Mouse (Mus musculus): ENCODE measurements around the gene Iars. TPM values are rescaled to one million over a fixed set of nuclear protein-coding genes. Genes with fewer than 3 reads are reported as not detected.
"Not testable (repeated sequence)": the region's sequence is repeated elsewhere in the genome, so short reads cannot be mapped to it uniquely, and the experiment has no call there.

The Iars gene
- total RNA-seq, 2 experiments from 2014 or later: 62.9 to 69.5 TPM

DNA sequence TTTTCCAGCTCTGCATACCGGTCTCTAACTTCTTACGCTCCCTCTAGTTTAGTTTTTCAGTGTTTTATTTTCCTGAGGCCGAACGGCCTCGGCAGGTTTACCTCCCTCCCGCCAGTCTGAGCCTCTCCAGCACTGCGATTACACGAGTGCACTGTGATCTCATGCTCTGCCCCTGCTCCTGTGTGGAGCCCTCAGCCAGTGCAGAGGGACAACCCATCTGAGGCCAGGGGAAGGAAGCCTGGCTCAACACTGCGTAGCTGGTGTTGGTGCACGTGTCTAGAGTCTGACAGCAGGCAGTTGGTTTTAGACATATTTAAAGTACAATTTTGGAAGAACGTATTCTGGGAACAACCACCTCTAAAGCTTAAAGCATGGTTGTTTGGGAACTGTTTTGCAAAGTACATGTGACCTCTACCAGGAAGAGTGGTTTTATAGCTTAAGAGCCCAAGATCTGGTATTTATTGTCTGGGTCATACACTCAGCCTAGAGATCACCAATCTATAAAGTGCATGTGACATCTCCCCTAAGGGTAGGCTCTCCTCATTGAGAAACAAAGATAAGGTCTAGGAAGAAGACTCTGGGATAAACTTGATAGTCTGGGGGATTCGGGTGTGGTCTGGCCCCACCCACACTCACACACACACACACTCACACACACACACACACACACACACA is 30.3 kb downstream of the Iars start:
- no peak for DNase-seq (ENCODE audit: low spot score in 2 of 2)
- intact Hi-C loops (cut with DNase I): no loop called here

DNA sequence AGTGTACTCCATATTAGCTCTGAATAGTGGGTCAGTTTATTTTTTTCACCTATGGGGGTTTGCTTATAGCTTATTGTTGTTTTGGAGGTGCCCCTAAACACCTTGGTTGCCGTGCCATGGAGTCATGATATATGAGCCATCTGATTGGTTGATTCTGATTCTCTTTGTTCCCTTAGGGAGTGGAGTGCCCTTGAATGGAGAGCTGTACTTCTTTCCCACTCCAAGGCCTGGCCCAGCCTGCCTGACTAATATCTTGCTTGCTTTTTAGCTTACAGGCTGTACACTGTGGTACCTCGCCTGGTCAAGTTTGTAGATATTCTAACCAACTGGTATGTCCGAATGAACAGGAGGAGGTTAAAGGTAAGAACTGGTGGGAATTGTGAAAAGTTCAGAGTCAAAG is 37.4 kb downstream of the Iars start:
- no peak for DNase-seq (ENCODE audit: low spot score in 2 of 2)
- intact Hi-C loops (cut with DNase I): no loop called here

DNA sequence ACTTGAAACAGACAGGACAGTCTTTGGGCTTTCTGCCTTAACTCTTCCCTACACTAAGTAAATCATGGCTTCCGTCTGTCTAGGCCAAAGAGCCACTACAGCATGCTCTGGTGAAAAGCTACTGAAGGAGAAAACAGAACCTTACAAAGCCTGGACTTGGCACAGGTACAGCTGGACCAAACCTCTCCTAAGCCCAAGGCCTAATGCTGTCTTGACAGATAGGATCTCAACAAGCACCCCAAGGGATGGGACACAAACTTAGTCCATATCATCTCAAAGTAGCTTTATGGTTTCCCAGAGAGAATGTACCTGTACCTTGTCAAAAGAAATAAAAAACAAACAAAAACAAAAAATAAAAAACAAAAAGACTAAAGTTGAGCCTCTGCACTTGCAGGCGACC is 54.5 kb downstream of the Iars start:
- DNase-seq (ENCODE audit: low spot score in 2 of 2): no peak
- intact Hi-C loops (cut with DNase I): no loop called here

DNA sequence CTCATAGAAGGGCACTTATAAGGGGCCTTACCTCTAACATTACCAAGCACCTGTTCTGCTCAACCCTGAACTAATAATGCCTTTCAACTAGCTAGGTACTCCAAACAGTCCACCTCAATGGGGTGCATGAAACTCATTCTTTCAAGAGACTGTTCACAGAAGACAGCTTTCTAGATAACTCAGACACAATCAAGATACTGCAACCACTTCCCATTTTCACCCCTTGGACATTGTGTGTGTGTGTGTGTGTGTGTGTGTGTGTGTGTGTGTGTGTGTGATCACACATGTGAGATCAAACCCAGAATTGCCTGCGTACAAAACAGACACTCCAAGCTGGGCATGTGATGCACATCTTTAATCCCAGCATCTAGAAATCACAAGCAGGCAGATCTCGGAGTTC is 56.1 kb downstream of the Iars start:
- DNase-seq (ENCODE audit: low spot score in 2 of 2): no peak
- intact Hi-C loops (cut with DNase I): no loop called here

DNA sequence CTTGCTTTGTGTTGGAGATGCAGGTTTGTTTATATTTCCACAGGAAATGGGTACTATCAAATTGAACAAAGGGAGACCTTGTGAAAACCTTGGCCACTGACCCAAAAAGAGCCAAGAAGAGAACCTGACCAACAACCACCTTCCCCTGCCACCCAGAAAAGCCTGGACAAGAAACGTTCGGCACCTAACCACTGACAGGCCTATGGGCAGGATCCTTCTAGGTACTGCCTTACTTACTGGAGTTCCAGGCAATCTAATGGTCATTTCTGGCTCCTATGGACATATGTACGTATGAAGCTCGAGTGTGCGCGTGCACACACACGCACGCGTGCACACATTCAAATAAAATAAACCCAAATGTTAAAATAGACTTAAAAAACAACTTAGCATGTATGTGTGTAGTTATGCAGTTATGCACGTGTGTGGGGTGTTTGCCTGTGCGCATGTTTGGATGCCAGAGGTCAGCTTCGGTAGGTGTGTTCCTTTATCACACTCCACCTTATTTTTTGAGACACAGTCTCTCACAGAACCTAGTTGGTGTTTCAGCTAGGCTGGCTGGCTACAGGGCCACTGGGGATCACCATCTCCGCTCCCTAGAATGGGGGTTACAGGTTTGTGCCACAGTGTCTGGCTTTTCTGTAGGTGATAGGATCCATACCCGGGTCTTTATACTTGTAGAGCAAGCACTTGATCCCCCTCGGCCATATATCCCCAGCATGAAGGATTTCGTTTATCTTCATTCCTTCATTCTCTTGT is 59.6 kb downstream of the Iars start:
- intact Hi-C loops (cut with DNase I): no loop called here
- DNase-seq (ENCODE audit: low spot score in 2 of 2): no peak

DNA sequence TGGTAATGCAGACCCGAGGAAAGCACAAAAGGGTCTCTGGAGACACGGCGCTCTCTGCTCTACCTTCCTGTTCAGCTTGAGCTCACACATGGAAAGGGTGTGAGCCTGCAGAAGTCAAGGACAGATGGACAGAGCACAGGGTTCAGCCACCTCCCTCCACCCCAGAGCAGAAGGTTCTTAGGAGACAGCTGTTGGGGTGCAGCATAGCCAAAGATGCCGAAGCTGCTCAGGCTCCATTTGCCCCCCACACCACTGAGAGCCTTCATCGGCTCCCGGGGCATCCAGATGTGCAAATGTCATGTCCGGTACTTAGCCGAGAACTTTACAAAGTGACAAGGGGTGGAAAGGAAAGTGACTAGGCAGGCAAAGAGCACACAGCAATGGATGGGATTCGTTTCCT is 74.7 kb downstream of the Iars start:
- DNase-seq (ENCODE audit: low spot score in 2 of 2): no peak
- intact Hi-C loops (cut with DNase I): no loop called here

DNA sequence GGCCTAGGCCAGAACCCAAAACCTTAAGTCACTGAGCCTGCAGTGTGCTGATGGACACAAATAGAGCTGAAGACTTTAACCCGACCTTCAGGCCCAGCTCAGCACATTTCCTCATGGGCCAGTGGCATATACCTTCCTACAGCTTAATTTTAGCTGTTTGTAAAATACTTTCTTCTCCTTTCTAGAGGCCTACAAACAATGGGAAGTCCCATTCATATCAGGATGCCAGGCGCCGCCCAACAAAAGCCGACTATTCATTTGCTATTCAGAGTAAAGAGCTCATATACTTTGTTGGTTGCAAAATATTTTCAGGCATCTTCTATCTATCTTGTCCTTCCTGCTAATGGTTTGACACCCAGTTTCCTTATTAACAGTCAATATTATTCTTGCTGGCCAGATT is 76.1 kb downstream of the Iars start:
- no peak for DNase-seq (ENCODE audit: low spot score in 2 of 2)
- intact Hi-C loops (cut with DNase I): no loop called here

DNA sequence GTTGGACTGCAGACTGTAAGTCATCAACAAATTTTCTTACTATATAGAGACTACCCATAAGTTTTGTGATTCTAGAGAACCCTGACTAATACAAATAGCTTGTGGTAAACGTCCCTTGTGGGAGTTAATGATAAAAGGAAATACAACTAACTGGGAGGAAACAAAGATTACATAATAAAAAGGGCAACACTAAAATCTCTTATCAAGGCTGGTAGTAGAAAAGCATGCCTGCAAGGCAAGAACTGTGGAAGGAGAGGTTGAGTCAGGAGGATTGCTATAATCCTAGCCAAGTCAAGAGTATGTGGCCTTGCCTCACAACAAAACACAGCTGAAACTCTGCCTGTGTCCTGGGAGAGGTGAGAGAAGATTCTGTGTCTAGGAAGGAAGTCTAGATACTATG is 78.8 kb downstream of the Iars start:
- no peak for DNase-seq (ENCODE audit: low spot score in 2 of 2)
- intact Hi-C loops (cut with DNase I): no loop called here

DNA sequence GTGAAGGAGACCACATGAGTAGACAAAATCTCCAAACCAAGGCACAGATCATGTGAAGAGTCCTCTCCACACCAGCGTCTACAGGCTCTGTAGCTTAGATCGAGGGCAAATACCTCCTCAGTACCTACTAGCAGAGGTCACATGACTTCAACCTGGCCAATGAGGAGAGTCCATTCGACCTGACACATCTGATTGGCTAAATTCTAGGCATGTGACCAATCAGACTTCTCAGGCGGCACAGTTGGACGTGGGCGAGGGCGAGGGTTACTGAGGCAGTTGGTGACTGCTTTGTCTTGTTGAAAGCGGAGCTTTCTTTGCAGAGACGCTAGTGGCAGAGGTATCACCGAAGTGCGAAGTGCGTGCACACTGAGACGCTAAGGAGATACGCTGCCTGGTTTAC is 80.3 kb downstream of the Iars start:
- intact Hi-C loops (cut with DNase I): no loop called here
- DNase-seq (ENCODE audit: low spot score in 2 of 2): no peak

DNA sequence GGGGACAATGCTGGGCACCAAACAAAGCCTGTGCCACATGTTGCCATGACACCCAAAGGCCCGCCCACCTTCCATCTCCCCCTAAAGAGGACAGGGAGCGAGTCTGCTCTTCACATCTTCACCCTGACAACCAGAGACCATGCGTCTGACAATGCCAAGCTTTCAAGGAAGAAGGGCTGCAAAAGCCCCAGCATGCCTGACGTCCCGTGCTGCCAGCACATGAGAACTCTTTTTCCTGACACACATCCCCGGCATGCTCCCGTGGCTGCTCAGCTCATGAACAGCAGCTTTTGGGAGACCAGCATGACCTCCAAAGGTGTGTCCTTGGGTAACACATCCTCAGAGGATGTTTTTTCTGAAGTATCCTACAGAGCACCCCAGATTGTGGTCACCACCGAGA is 83.4 kb downstream of the Iars start:
- no peak for DNase-seq (ENCODE audit: low spot score in 2 of 2)
- intact Hi-C loops (cut with DNase I): no loop called here

DNA sequence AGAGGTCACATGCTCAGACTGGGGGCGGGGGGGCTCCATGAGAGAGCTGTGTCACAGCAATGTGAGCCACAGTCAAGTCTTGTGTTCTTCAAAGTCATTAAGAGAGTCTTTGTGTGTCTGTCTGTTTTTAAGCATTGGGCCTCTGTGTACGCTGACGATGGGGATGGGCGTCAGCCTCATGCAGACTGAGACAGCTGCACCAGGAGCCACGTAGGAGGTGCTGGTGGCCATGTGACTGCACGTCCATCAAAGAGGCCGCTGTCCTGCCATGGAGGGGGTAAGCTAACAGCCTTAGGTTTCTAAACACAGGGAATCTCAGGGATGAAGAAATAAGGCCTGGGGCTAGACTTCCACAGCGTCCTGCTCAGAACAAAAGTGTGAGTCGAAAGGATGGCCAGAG is 84.4 kb downstream of the Iars start:
- intact Hi-C loops (cut with DNase I): no loop called here
- DNase-seq (ENCODE audit: low spot score in 2 of 2): no peak

DNA sequence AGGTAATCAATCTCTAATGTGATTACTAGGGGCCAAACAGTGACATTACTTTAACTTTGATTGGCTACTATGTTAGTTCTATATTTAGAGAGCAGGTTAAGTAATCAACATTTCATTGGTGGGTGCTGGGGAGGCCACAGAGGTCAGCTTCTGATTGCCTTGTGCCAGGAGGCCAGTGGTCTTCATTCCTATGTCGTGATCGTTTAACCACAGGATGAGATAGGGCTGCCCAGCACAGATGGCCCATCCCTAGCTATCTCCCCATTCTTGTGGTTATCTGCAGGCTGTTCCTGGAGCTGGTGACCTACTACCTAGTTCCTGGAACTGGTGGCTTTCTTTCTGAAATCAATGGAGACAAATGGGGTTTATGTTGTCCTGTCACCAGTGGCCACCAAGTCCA is 86.1 kb downstream of the Iars start:
- DNase-seq (ENCODE audit: low spot score in 2 of 2): no peak
- intact Hi-C loops (cut with DNase I): no loop called here

DNA sequence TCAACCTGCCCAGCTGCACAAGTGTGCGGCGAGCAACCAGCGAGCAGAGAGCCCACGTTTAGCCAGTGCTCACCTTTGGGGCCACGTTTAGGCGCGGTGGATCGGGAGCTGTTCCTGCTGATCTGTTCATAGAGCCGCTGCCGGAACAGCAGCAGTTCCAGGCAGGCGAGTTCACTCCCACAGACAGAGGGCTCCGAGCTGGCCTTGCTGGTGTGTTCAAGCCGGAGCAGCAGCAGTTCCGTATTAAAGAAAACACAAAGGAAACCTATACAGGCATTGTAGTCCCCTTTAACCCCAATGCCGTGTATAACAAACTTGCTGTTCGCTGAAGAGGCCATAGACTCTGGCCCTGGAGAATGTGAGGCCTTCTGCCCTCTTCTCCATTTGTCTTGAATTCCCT is 87.2 kb downstream of the Iars start:
- no peak for DNase-seq (ENCODE audit: low spot score in 2 of 2)
- intact Hi-C loops (cut with DNase I): no loop called here

DNA sequence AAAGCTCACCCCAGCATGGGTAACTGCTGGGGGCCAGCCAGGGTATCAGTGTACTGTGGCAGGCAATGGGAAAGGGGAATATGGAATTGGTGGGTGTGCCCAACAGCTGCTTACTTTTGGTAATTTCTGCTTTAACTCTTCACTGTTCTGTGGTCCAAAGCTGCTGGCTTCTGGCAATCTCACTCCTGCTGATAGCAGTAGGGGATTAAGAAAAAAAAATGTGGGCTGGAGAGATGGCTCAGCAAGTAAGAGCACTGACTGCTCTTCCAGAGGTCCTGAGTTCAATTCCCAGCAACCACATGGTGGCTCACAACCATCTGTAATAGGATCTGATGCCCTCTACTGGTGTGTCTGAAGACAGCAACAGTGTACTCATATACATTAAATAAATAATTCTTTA is 89.6 kb downstream of the Iars start:
- DNase-seq (ENCODE audit: low spot score in 2 of 2); intact Hi-C loops (cut with DNase I): not testable (repeated sequence)

Other genes with a start within 250 kb of the Iars start
- 1 to 10 TPM; 1.4 to 1.6 TPM for gene Tes3-ps, start 188.8 kb upstream of the Iars start, total RNA-seq (2021)
- gene Ecm2, start 177.3 kb upstream of the Iars start, total RNA-seq (2021): 1 to 10 TPM; 2.2 to 2.6 TPM
- 1 to 10 TPM; 1.1 to 1.3 TPM for gene Aspn, start 137.7 kb upstream of the Iars start, total RNA-seq (2021)
- 1 to 10 TPM; 1.4 to 3.1 TPM for gene Omd, start 99.6 kb upstream of the Iars start, total RNA-seq (2021)
- gene Ogn, start 74.1 kb upstream of the Iars start, total RNA-seq (2021): 1 to 10 TPM; 4.2 to 9.3 TPM
- 1 to 10 TPM; 1.2 TPM for gene Cenpp, start 29.3 kb upstream of the Iars start, total RNA-seq (2021)
- 10 to 100 TPM; 22.8 to 28.4 TPM for gene Nol8, start 29.0 kb upstream of the Iars start, total RNA-seq (2021)
- not detected for gene Gm30302, start 116.9 kb downstream of the Iars start, total RNA-seq (2021)